Mouse (Mus musculus): ENCODE results near the gene Rpl10a. TPM values are rescaled to one million over a fixed set of nuclear protein-coding genes. Genes with fewer than 3 reads are reported as not detected.

Rpl10a gene
- polyA plus RNA-seq (2017; shearing (Covaris generic)), result 503 TPM

DNA sequence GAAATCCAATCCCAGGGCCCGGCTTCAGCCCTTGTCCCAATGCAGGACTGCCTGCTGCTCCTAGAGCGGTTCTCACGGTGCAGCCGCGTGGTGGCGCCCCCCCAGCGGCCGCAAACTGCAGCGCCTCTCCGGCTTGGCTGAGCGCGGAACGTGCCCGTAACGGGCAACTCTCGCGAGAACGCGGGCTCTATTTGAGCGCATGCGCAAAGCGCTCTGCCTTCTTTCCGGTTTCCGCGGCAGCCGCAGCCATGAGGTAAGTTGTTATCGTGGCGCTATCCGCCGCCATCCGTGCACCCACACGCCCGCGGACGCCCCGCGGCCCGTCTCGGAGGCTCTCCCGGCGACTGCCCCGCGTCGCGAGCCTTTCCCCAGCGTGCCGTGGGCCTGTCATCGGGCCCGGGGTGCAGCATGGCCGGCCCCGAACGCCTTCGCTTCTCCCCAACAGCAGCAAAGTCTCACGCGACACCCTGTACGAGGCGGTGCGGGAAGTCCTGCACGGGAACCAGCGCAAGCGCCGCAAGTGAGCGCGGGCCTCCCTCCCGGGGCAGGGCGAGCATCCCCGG is at the start of gene Rpl10a:
Gene Rpl10a, plus strand, starts transcription at position 106 of the 563 bp plus-strand sequence.

DNA sequence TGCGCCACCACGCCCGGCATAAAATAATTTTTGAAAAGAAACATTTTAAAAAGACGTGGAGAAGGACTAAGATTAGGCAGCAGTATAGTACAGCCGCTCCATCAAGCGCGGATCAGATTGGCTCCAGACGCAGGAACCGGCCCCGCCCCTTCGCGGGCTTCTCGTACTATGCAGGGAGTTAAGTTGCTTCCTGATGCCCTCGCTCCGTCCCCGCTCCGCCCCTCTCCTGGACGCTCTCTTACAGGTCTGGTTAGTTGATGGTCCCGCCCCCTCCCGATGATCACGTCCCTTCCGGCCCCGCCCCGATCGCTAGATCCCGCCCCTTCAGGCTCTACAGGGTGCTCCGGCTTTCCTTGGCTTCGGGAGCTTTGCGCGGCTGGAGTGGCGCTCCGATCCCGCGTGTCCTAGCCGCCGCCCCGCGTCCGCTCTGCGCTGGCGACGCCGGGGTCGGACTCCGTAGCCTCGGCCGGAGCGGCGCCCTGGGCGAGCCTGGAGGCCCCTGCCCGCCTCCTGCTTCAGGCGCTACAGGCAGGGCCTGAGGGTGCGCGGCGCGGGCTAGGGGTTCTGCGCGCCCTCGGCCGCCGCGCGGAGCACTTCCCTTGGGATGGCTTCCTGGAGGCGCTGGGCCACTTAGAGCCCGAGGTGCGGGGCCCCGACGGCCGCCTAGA is 14.9 kb upstream of the Rpl10a start, which contains the start of gene Fance:
Gene Fance, plus strand, starts transcription at position 308 of the 668 bp plus-strand sequence.

DNA sequence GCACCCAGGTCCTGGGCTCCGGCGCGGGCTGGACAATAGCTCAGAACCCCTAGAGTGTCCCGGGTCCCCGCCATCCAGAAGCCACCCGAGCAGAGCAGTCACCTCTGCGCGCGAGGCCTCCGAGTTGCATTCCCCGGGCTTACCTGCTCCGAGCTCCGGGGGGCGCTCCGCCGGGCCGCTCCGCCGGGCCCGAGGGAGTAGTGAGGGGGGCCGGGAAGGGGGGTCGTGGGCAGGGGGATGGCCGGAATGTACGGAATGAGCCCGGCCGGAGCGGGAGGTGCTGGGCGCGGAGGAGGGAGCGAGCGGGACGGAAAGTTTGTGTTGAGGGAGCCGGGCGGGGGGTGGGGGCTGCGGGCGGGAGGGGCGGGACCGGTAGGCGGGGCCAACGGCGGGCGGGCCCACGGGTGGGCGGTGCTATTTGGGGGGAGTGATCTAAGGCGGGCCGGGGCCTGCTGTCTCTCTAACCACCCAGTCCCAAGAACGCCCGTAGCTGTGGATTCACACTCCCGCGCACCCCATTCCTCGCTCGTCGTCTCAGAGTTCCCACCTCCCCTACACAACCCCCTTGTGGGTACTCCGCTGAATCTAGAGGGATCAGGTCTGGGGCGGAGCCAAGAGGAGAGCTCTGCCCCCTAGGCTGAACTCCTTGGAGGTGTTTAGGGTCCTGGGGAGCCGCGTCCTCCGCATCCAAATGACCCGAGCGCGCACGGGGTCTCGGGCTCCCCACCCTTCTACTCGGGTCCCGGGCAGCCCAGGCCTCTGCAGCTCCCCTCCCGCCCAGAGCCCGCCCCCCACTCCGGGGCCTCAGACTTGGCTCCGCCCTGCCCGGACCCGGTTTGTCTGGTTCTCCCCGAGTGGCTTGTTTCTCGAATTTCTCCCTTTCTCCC is 22.4 kb downstream of the Rpl10a start, which contains the start of gene Tead3:
Gene Tead3, minus strand, starts transcription at position 352 of the 887 bp plus-strand sequence.

DNA sequence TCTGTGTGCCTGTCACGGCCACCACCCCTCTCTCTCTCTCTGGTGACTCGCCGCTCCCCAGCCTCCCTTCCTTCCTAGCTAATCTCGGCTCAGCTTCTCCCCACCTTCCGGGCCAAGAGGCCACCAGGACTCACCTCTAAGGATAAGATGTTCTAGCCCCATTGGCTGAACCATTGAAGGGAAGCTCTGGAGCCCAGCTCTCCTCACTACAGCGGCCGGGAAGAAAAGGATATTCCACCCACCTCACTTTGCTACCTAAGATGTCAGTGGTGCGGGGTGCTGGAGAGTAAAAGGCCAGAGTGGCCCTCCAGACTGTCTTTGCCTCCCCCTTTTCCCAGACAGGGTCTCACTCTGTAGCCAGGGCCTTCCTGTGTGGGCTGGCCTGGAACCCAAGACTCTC is 36.9 kb downstream of the Rpl10a start, which contains the start of gene Tulp1:
Gene Tulp1, minus strand, starts transcription at position 101 of the 400 bp plus-strand sequence.

Other genes with a start within 250 kb of the Rpl10a start
- gene Tcp11, start 247.8 kb upstream of the Rpl10a start, polyA plus RNA-seq (2017; shearing (Covaris generic)), result 0.80 TPM
- gene Scube3, start 186.3 kb upstream of the Rpl10a start, polyA plus RNA-seq (2017; shearing (Covaris generic)), result not detected
- 10.0 TPM for gene Zfp523, start 151.3 kb upstream of the Rpl10a start, polyA plus RNA-seq (2017; shearing (Covaris generic))
- gene Def6, start 120.7 kb upstream of the Rpl10a start, polyA plus RNA-seq (2017; shearing (Covaris generic)), result 191 TPM
- 9.7 TPM for gene Ppard, start 95.8 kb upstream of the Rpl10a start, polyA plus RNA-seq (2017; shearing (Covaris generic))
- gene Fance, start 15.0 kb upstream of the Rpl10a start, polyA plus RNA-seq (2017; shearing (Covaris generic)), result 27.7 TPM
- gene Tead3, start 22.3 kb downstream of the Rpl10a start, polyA plus RNA-seq (2017; shearing (Covaris generic)), result not detected
- not detected for gene Tulp1, start 36.8 kb downstream of the Rpl10a start, polyA plus RNA-seq (2017; shearing (Covaris generic))
- 53.3 TPM for gene Fkbp5, start 189.1 kb downstream of the Rpl10a start, polyA plus RNA-seq (2017; shearing (Covaris generic))
- not detected for gene Armc12, start 202.3 kb downstream of the Rpl10a start, polyA plus RNA-seq (2017; shearing (Covaris generic))
- not detected for gene Clpsl2, start 220.9 kb downstream of the Rpl10a start, polyA plus RNA-seq (2017; shearing (Covaris generic))
- not detected for gene Clps, start 232.3 kb downstream of the Rpl10a start, polyA plus RNA-seq (2017; shearing (Covaris generic))
- 1.1 TPM for gene Lhfpl5, start 247.2 kb downstream of the Rpl10a start, polyA plus RNA-seq (2017; shearing (Covaris generic))

All from naive thymus-derived CD4-positive, alpha-beta T cell, adult 5 months (primary cell).